Mouse (Mus musculus) ES-Bruce4 (cell line): ENCODE results near the gene Tbck.

Source experiments
- CTCF ChIP-seq: IDR thresholded peaks from one replicate; pipeline ENCODE4 v1.8.1; 2011; ENCODE audit warnings: low read depth, low read length
- EP300 ChIP-seq: IDR thresholded peaks from 2 replicates; pipeline ENCODE4 v1.6.1; 2011; ENCODE audit warnings: low read depth, low read length; ENCODE audit not compliant: insufficient read depth
- POLR2A ChIP-seq: IDR thresholded peaks from one replicate; pipeline ENCODE4 v1.8.1; 2011; ENCODE audit warnings: low read length; ENCODE audit not compliant: insufficient read depth

DNA sequence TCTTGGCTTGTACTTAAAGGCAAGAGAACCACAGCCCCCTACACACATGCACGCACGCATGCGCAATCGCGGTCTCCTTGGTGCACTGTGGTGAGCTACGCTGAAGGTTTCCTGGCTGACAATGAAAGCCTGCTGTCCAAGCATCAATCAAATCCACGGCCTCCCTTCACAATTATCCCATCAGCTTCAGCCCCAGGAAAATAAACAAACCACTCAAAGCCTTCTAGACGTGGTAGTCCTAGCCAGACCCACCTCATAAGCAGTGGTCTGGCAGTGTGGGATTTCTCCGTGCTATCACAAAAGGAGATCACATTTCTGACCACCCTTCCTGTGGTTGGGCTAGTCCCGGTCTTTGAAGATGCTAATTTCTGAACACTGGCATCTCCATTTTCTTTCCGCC lies 174.9 kb downstream of the Tbck start:
- TF ChIP-seq POLR2A (no peak), EP300 (no peak), CTCF (no peak)
